Mouse (Mus musculus): Measurements from ENCODE around the gene Dnajc5g.

Gene Dnajc5g

GRCm38 (mm10) chr5:31105814-31106335 is at the start of gene Dnajc5g:
Dnajc5g (plus strand) TSS chr5:31106285.
- DNase-seq (ENCODE audit: low read depth, low spot score), result no peak

- no peak for DNase-seq (ENCODE audit: low read depth, low spot score)
Observed at GRCm38 (mm10) chr5:31069810-31070209, 36.3 kb upstream of the Dnajc5g start.

DNA sequence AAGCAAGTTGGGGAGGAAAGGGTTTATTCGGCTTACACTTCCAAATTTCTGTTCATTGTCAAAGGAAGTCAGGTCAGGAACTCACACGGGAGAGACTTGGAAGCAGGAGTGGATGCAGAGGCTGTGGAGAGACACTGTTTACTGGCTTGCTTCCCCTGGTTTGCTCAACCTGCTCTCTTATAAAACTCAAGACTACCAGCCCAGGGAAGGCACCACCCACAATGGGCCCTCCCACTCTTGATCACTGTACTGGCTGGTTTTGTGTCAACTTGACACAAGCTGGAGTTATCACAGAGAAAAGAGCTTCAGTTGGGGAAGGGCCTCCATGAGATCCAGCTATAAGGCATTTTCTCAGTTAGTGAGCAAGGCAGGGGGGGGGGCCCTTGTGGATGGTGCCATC is 35.0 kb upstream of the Dnajc5g start:
- no peak for DNase-seq (ENCODE audit: low read depth, low spot score)

- no peak for DNase-seq (ENCODE audit: low read depth, low spot score)
Observed at GRCm38 (mm10) chr5:31071821-31072220, 34.3 kb upstream of the Dnajc5g start.

DNA sequence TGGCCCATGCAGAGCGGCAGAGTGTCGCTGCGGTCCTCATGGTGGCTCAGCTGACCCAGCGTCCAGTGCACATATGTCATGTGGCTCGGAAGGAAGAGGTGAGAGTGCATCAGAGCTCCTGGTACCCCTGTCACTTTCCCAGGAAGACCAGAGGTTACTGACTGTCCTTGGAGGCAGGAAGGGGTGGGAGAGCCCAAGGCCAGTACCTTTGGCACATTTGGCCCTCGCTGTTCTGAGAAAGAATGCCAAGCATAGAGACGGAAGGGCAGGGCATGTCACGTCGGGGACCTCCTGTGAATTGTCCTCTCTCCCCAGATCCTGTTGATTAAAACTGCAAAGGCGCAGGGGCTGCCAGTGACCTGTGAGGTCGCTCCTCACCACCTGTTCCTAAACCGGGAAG is 32.9 kb upstream of the Dnajc5g start:
- DNase-seq (ENCODE audit: low read depth, low spot score), result no peak

- DNase-seq (ENCODE audit: low read depth, low spot score), result no peak
Observed at GRCm38 (mm10) chr5:31076346-31076745, 29.7 kb upstream of the Dnajc5g start.

GRCm38 (mm10) chr5:31080059-31080794 is 25.9 kb upstream of the Dnajc5g start:
- DNase-seq (ENCODE audit: low read depth, low spot score), result peak; percentile 88

- peak; percentile 49 for DNase-seq (ENCODE audit: low read depth, low spot score)
Observed at GRCm38 (mm10) chr5:31080795-31081164, 25.3 kb upstream of the Dnajc5g start.

- no peak for DNase-seq (ENCODE audit: low read depth, low spot score)
Observed at GRCm38 (mm10) chr5:31081386-31081785, 24.7 kb upstream of the Dnajc5g start.

- DNase-seq (ENCODE audit: low read depth, low spot score), result no peak
Observed at GRCm38 (mm10) chr5:31082355-31082754, 23.7 kb upstream of the Dnajc5g start.

GRCm38 (mm10) chr5:31082935-31083625 is 23.0 kb upstream of the Dnajc5g start:
- DNase-seq (ENCODE audit: low read depth, low spot score), result no peak

- DNase-seq (ENCODE audit: low read depth, low spot score), result no peak
Observed at GRCm38 (mm10) chr5:31083949-31084348, 22.1 kb upstream of the Dnajc5g start.

GRCm38 (mm10) chr5:31086606-31087005 is 19.5 kb upstream of the Dnajc5g start:
- no peak for DNase-seq (ENCODE audit: low read depth, low spot score)

DNA sequence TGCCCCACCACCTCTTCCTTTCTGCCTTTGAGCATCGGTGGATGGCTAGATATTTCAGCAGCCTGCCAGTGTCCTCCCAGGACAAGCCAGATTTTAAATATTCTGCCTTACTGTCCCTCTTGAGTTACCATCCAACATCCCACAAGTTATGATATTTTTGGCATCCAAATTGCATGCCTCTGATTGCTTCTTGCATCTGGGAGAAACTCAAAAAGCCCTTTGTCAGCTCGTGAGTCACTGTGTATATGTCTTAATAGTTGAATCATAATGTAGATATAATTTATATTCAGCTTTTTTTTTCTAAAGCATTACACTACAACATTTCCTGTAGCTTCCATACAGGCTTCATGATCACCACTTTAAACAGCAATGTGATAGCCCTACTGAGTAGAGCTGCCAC is 19.0 kb upstream of the Dnajc5g start:
- DNase-seq (ENCODE audit: low read depth, low spot score), result no peak

DNA sequence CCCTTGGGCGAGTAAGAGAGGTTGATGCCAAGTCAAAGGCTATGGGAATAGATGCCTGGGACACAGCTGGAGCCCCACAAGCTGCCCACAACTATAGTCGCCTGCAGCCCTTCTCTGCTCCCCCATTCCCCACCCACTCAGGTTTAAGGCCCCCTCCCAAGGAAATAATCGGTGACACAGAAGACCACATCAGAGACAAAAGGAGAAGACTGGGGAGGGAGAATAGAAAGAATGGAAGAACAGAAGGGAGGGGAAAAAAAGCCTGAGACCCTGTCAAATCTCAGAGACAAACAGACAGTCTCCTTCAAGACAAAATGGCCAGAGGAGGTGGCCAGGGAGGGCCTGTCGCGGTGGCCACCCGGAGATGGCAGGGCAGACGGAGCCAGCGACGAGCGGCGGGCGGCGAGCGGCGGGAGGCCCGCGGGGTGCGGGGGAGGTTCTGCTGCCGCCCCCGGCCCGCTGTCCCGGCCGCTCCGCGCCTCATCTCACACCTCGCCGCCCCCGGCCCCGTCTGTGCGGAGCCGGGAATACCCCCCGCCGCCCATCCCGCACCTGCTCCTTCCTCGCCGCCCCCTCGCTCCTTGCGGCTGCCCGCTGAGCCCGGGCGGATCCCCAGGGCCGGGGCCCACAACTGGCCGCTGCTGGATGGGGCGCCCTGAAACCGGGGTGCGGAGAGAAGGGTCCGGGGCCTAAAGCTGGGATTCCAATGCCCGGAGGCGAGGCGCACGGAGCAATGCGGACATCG is 13.7 kb upstream of the Dnajc5g start:
- DNase-seq (ENCODE audit: low read depth, low spot score), result no peak

- DNase-seq (ENCODE audit: low read depth, low spot score), result peak; percentile 52
Observed at GRCm38 (mm10) chr5:31093151-31094041, 12.7 kb upstream of the Dnajc5g start.

GRCm38 (mm10) chr5:31094100-31094798 is 11.8 kb upstream of the Dnajc5g start:
- no peak for DNase-seq (ENCODE audit: low read depth, low spot score)

DNA sequence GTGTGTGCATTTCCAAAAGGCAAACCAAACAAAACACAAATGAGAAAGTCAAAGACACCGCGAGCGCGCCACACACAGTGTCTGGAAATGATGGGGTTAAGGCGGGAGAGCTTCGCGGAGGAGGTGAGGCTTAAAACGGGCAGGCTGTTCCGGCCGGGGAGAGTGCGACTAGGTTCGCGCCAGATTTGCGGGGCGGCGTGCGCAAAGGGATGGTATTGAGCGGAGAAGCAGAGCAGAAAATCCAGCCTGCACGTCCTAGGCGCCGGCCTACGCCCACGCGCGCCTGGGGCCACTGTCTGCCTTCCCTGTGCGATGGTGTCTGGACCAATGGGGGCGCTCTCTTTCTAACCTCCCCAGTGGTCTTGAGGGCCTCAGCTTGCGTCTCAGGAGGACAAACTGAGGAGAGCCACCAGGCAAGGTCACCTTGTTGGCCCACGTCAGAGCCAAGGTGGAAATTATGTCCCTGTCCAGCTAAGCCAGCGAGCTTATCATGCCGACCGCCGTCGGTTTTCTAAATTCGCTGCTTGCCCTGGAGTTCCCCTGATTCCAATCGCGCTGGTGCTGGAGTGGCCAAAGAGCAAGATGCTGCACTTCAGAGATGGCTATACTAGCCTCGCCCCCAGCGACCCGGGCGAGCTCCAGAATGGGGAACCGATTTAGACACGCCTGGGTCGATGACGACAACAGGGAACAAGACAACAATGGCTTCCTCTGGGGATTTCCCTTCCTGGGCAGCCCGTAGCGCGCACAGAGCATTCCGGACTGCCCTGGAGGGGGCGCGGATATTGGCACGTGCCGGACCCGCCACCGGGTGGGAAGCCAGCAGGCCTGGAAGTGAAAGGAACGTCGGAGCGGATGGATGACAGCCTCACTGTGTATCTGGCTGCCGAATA is 11.0 kb upstream of the Dnajc5g start:
- no peak for DNase-seq (ENCODE audit: low read depth, low spot score)

DNA sequence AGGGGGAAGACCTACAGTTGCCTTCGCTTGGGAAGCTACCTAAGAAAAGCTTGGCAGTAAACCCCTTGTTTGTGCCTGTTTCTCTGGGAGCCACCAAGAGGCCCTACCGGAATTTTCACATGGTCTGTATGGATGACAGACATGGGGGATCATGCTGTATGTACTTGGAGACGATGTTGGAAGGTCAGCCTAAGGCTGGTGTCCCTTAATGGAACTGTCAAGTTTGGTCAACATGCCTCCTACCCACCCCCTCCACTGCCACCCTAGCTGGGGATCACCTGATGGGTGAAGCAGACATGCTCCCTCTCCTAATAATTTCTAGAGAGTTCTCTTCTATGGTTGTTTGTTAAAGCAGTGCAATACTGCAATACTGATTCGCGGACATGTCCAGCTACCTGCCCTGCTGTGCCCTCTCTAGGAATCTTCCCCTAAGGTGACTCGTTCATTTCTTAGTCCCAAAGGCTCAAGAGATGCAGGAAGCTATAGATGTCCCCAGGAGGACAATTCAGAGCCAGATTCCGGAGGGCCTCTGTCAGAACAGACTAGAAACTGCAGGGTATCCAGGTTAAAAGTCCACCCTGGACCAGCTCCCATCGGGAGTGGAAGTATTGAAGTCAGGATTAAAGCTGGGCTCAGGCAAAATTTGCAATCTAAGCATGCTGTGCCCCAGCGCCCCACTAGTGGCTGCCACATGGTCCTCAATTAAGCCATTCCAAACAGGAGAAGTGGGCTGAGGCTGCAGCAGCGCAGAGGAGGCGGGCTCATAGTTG is 10.2 kb upstream of the Dnajc5g start:
- DNase-seq (ENCODE audit: low read depth, low spot score), result no peak
